Mouse (Mus musculus): ENCODE data around the gene Pcsk2.

GRCm38 (mm10) chr2:143862484-143863231 is 316.7 kb downstream of the Pcsk2 start, which contains the start of gene Bfsp1:
- no peak for TF ChIP-seq EP300 (IDR thresholded peaks at IDR 0.05)
- no peak for TF ChIP-seq CTCF (IDR thresholded peaks at IDR 0.05)

Data from lung, postnatal 0 days (tissue).